Mouse (Mus musculus) limb, embryonic 15.5 days (tissue): ENCODE results near the gene Ctdspl. TPM values are rescaled to one million over a fixed set of nuclear protein-coding genes. Genes with fewer than 3 reads are reported as not detected.

Experiments
- ATAC-seq: fragments of 200-750 bp; cut with Nextera tagmentation; 2 replicates; pipeline ENCODE4 v1.8.0; 2017; ENCODE audit warnings: low read depth, moderate TSS enrichment; ENCODE audit not compliant: insufficient number of reproducible peaks, low FRiP score, low TSS enrichment
- H3K27ac ChIP-seq: fragments of 300-500 bp; sonication (generic); 2 replicates; pipeline ENCODE4 v1.5.1; 2015; ENCODE audit warnings: moderate library complexity, mild to moderate bottlenecking, inconsistent platforms
- H3K27me3 ChIP-seq: fragments of 300-500 bp; sonication (generic); 2 replicates; pipeline ENCODE4 v1.6.1; 2015; ENCODE audit warnings: inconsistent platforms
- H3K36me3 ChIP-seq: fragments of 300-500 bp; sonication (generic); 2 replicates; pipeline ENCODE4 v1.6.1; 2015; ENCODE audit warnings: inconsistent platforms
- H3K4me1 ChIP-seq: fragments of 300-500 bp; sonication (generic); 2 replicates; pipeline ENCODE4 v1.6.1; 2015; ENCODE audit warnings: inconsistent platforms
- H3K4me2 ChIP-seq: fragments of 300-500 bp; sonication (generic); 2 replicates; pipeline ENCODE4 v1.6.1; 2015; ENCODE audit warnings: mild to moderate bottlenecking, inconsistent platforms
- H3K4me3 ChIP-seq: fragments of 300-500 bp; sonication (generic); 2 replicates; pipeline ENCODE4 v1.5.1; 2015; ENCODE audit warnings: mild to moderate bottlenecking, inconsistent platforms
- H3K9ac ChIP-seq: fragments of 300-500 bp; sonication (generic); 2 replicates; pipeline ENCODE4 v1.6.1; 2015; ENCODE audit warnings: inconsistent platforms
- H3K9me3 ChIP-seq: fragments of 300-500 bp; sonication (generic); 2 replicates; pipeline ENCODE4 v1.6.1; 2016; ENCODE audit warnings: inconsistent platforms
- WGBS: fragments of 180-500 bp; shearing (Covaris S2); methylation state at CpG from one replicate; pipeline ENCODE4 v1.1.7; 2015; 5-methylcytosine and 5-hydroxymethylcytosine counted together
- polyA plus RNA-seq: library from polyadenylated mRNA; unstranded; fragments of >200 nt; fragmentation: Nextera tagmentation; extraction: Ambion mirVana; gene quantifications from 2 replicates; pipeline ENCODE4 v1.2.1, GENCODE M21; 2015

The Ctdspl gene
- polyA plus RNA-seq, 1 experiment from 2014 or later = 19.2 TPM

DNA sequence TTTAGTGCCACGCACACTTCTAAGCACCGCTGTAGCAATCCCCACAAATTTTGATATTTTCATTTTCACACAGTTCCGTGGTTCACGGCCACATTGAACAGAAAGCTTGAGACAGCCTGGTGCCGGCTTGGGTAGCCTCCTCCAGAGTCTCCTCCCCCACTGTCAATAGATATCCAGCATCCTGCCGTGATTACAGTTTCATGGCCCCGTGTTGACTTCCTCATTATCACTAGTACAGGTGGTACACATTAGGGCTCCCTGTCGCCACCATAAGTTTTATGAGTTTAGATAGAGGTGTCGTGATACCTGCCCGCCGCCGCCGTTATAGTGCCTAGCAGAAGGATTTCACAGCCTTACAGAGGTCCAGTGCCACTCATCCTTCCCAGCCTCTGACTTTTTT, 8.8 kb downstream of the Ctdspl start:
- H3K4me3 ChIP-seq = no peak overlapping the region
- no peaks in the 10 kb centered on the region for H3K9me3 ChIP-seq
- no peak for ATAC-seq
- no peak overlapping the region for H3K27ac ChIP-seq
- H3K9ac ChIP-seq = no peak overlapping the region
- H3K4me1 ChIP-seq = peaks cover 35% of the 10 kb centered on the region
- WGBS = 51% methylated on average over 13 of the region's 13 CpGs
- H3K4me2 ChIP-seq = no peak overlapping the region
- H3K36me3 ChIP-seq = no peaks in the 10 kb centered on the region
- no peaks in the 10 kb centered on the region for H3K27me3 ChIP-seq

DNA sequence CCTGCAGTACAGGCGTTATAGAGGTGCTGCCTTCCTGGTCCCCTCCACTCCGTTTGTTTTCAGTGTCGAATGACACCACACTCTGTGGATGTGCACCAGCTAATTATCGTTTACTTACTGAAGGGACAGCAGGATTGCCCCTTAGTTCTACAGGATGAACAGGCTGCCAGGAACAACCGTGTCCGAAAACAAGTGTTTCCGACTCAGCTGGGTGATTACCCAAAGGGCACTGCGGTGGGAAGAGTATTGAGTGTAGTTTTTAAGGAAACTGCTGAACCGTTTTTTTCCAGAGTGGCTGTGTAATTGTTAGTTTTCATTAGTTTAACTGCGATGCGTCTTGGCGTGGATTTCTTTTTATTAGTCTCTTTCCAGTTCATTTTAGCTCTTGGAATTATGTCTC, 9.8 kb downstream of the Ctdspl start:
- H3K27me3 ChIP-seq = no peaks in the 10 kb centered on the region
- peak overlapping the region; percentile 17 for H3K27ac ChIP-seq
- no peaks in the 10 kb centered on the region for H3K36me3 ChIP-seq
- H3K9me3 ChIP-seq = no peaks in the 10 kb centered on the region
- peaks cover 28% of the 10 kb centered on the region for H3K4me1 ChIP-seq
- ATAC-seq = no peak
- 30% methylated on average over 12 of the region's 12 CpGs for WGBS
- no peak overlapping the region for H3K9ac ChIP-seq
- H3K4me2 ChIP-seq = no peak overlapping the region
- H3K4me3 ChIP-seq = no peak overlapping the region

GRCm38 (mm10) chr9:118937515-118937914, 11.3 kb downstream of the Ctdspl start:
- 73% methylated on average over 3 of the region's 3 CpGs for WGBS
- Histone ChIP-seq H3K36me3 (0 out of 2 replicates have a peak, but pooled peaks cover 6% of the 10 kb centered on the region), H3K9me3 (no peaks in the 10 kb centered on the region), H3K27me3 (no peaks in the 10 kb centered on the region), H3K9ac (no peak overlapping the region), H3K4me3 (no peak overlapping the region), H3K4me1 (peaks cover 28% of the 10 kb centered on the region), H3K27ac (no peak overlapping the region), H3K4me2 (no peak overlapping the region)
- no peak for ATAC-seq

DNA sequence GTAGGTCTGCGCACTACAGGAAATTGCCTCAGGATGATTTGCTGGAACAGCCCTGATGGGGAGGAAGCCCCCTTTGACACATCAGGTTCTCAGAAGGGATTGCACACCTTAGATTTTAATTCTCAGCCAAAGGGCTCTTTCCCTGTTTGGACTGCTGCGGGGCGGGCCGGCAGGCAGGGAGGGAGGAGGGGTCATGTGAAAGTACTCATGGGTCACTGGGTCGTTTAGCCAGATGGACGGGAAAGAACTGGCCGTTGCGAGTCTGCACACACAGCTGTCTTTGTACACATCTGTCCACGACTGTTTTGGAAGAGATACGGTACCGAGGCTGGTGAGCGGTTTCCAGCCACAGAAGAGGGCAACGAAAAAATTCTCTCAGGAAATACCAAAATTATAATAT, 13.2 kb downstream of the Ctdspl start:
- WGBS = 32% methylated on average over 13 of the region's 13 CpGs

DNA sequence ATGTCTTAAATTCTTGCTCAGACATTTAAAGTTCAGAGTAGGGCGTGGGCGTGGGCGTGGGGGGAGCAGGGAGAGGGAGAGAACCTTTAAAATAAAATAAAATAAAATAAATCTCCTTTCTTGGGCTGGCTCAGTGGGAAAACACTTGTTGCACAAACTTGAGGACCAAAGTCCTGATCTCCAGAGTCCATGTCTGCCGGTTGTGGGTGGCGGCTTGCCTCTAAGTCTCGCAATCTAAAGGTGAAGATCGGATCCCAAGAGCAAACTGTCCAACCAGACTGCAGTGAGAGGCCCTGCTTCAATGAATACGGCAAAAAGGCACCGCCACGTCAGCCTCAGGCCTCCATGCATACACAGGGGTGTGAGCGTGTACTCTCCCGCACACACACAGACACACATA, 13.6 kb downstream of the Ctdspl start:
- H3K27ac ChIP-seq = peak overlapping the region; percentile 78
- ATAC-seq = no peak
- 62% methylated on average over 12 of the region's 12 CpGs for WGBS
- 0 out of 2 replicates have a peak, but pooled peaks cover 6% of the 10 kb centered on the region for H3K36me3 ChIP-seq
- peaks cover 40% of the 10 kb centered on the region for H3K4me1 ChIP-seq
- no peaks in the 10 kb centered on the region for H3K9me3 ChIP-seq
- H3K4me3 ChIP-seq = no peak overlapping the region
- H3K9ac ChIP-seq = no peak overlapping the region
- H3K4me2 ChIP-seq = no peak overlapping the region
- H3K27me3 ChIP-seq = no peaks in the 10 kb centered on the region

More for the DNA sequence above, 13.2 kb downstream of the Ctdspl start:
- Histone ChIP-seq H3K36me3 (0 out of 2 replicates have a peak, but pooled peaks cover 6% of the 10 kb centered on the region), H3K27ac (peak overlapping the region; percentile 78), H3K27me3 (no peaks in the 10 kb centered on the region), H3K4me3 (no peak overlapping the region), H3K9me3 (no peaks in the 10 kb centered on the region), H3K4me2 (no peak overlapping the region), H3K9ac (no peak overlapping the region), H3K4me1 (peaks cover 39% of the 10 kb centered on the region)
- ATAC-seq = no peak

GRCm38 (mm10) chr9:118940591-118941207, 14.4 kb downstream of the Ctdspl start:
- Histone ChIP-seq H3K4me1 (peaks cover 37% of the 10 kb centered on the region), H3K36me3 (0 out of 2 replicates have a peak, but pooled peaks cover 6% of the 10 kb centered on the region), H3K9ac (no peak overlapping the region), H3K4me2 (no peak overlapping the region), H3K9me3 (no peaks in the 10 kb centered on the region), H3K27ac (peak overlapping the region; percentile 78), H3K27me3 (no peaks in the 10 kb centered on the region), H3K4me3 (no peak overlapping the region)
- no peak for ATAC-seq
- WGBS = 72% methylated on average over 12 of the region's 12 CpGs

- no peak for ATAC-seq
- Histone ChIP-seq H3K4me2 (no peak overlapping the region), H3K36me3 (0 out of 2 replicates have a peak, but pooled peaks cover 6% of the 10 kb centered on the region), H3K9me3 (no peaks in the 10 kb centered on the region), H3K4me1 (peaks cover 28% of the 10 kb centered on the region), H3K27me3 (no peaks in the 10 kb centered on the region), H3K4me3 (no peak overlapping the region), H3K27ac (no peak overlapping the region), H3K9ac (no peak overlapping the region)
- 81% methylated on average over 4 of the region's 4 CpGs for WGBS
Measured at GRCm38 (mm10) chr9:118942030-118942429, 15.8 kb downstream of the Ctdspl start.

DNA sequence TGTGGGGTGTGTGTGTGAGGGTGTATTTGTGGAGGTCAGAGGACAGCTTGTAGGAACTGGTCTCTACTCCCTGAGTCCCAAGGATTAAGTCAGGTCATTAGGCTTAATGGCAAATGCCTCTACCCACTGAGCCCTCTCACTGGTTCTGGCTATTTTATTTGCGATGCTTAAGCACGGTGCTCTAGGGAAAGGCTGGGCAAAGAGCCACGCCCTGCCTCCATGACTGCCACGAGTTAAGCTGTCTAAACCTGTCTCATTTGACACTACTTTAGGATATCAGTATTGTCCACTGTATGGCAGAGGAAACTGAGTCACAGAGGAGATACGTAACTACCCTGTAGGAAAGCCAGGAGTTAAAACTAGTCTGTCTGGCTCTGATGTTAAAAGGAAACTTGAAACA, 17.7 kb downstream of the Ctdspl start:
- Histone ChIP-seq H3K36me3 (0 out of 2 replicates have a peak, but pooled peaks cover 6% of the 10 kb centered on the region), H3K9ac (no peak overlapping the region), H3K9me3 (no peaks in the 10 kb centered on the region), H3K4me2 (no peak overlapping the region), H3K4me1 (peaks cover 24% of the 10 kb centered on the region), H3K27me3 (no peaks in the 10 kb centered on the region), H3K4me3 (no peak overlapping the region), H3K27ac (no peak overlapping the region)
- 41% methylated on average over 5 of the region's 5 CpGs for WGBS
- no peak for ATAC-seq

- no peak overlapping the region for H3K27ac ChIP-seq
Measured at GRCm38 (mm10) chr9:118944388-118944787, 18.1 kb downstream of the Ctdspl start.

DNA sequence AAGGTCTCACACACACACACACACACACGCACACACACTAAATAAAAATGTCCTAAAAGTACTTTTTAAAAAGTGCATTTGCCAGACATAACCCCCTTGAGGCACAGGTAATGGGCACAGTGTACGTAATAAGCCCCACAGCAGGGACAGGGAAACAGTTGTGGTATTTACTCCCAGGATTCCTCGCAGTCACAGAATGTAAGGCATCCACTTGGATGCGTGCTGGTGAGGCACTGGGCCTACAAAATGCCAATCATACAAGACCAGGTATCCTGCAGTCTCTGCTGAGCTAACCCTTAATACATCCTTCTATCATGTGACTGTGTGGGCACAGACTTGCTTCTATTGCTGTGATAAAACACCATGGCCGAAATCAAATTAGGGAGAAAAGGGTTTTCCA, 22.2 kb downstream of the Ctdspl start:
- Histone ChIP-seq H3K4me3 (no peak overlapping the region), H3K4me2 (no peak overlapping the region), H3K27me3 (no peaks in the 10 kb centered on the region), H3K9me3 (no peaks in the 10 kb centered on the region), H3K27ac (no peak overlapping the region), H3K36me3 (no peaks in the 10 kb centered on the region; the same call in 1 of the 2 replicates), H3K9ac (no peak overlapping the region), H3K4me1 (peaks cover 22% of the 10 kb centered on the region)
- WGBS = 64% methylated on average over 5 of the region's 5 CpGs
- ATAC-seq = no peak

More at GRCm38 (mm10) chr9:118944388-118944787, 18.1 kb downstream of the Ctdspl start:
- Histone ChIP-seq H3K9me3 (no peaks in the 10 kb centered on the region), H3K9ac (no peak overlapping the region), H3K27me3 (no peaks in the 10 kb centered on the region), H3K36me3 (0 out of 2 replicates have a peak, but pooled peaks cover 6% of the 10 kb centered on the region), H3K4me1 (peaks cover 21% of the 10 kb centered on the region), H3K4me2 (no peak overlapping the region), H3K4me3 (no peak overlapping the region)
- WGBS = 55% methylated on average over 12 of the region's 12 CpGs
- ATAC-seq = no peak

- no peak overlapping the region for H3K4me2 ChIP-seq
- H3K9ac ChIP-seq = no peak overlapping the region
- no peaks in the 10 kb centered on the region for H3K27me3 ChIP-seq
- ATAC-seq = no peak
- no peak overlapping the region for H3K27ac ChIP-seq
- WGBS = 84% methylated on average over 8 of the region's 8 CpGs
- no peaks in the 10 kb centered on the region; the same call in 1 of the 2 replicates for H3K36me3 ChIP-seq
- H3K4me3 ChIP-seq = no peak overlapping the region
- no peaks in the 10 kb centered on the region for H3K9me3 ChIP-seq
- peaks cover 15% of the 10 kb centered on the region for H3K4me1 ChIP-seq
Measured at GRCm38 (mm10) chr9:118949124-118949523, 22.9 kb downstream of the Ctdspl start.

GRCm38 (mm10) chr9:118949654-118950053, 23.4 kb downstream of the Ctdspl start:
- no peak for ATAC-seq
- no peaks in the 10 kb centered on the region; the same call in 1 of the 2 replicates for H3K36me3 ChIP-seq
- peaks cover 10% of the 10 kb centered on the region for H3K4me1 ChIP-seq
- no peaks in the 10 kb centered on the region for H3K9me3 ChIP-seq
- no peak overlapping the region for H3K9ac ChIP-seq
- H3K27me3 ChIP-seq = no peaks in the 10 kb centered on the region
- 62% methylated on average over 4 of the region's 4 CpGs for WGBS
- H3K27ac ChIP-seq = no peak overlapping the region
- no peak overlapping the region for H3K4me3 ChIP-seq
- H3K4me2 ChIP-seq = no peak overlapping the region
